Mouse (Mus musculus) cerebellum, postnatal 36 days (tissue): ENCODE results near the gene Dysf.

Source experiments
- DNase-seq, 2 experiments: peaks; one replicate each; pipeline ENCODE4 v3.0.0; 2021 to 2022; ENCODE audit warnings: mixed read lengths in 2 of 2

Dysf gene

GRCm38 (mm10) chr6:84119731-84120530, 111.5 kb downstream of the Dysf start:
- DNase-seq: peak in 1 of 2 experiments; percentile 33

- no peak for DNase-seq
These were observed 116.2 kb downstream of the Dysf start for GRCm38 (mm10) chr6:84124609-84125008.

- no peak for DNase-seq
These were observed 116.7 kb downstream of the Dysf start for GRCm38 (mm10) chr6:84125101-84125500.

- DNase-seq: no peak
These were observed 119.8 kb downstream of the Dysf start for GRCm38 (mm10) chr6:84128229-84128628.

- DNase-seq: no peak
These were observed 122.5 kb downstream of the Dysf start for GRCm38 (mm10) chr6:84130867-84131266.

- no peak for DNase-seq
These were observed 123.1 kb downstream of the Dysf start for GRCm38 (mm10) chr6:84131539-84131938.

- no peak for DNase-seq
These were observed 124.7 kb downstream of the Dysf start for GRCm38 (mm10) chr6:84133053-84133452.

GRCm38 (mm10) chr6:84133996-84134721, 125.8 kb downstream of the Dysf start:
- DNase-seq: peak; percentile 15 to 27

- peak; percentile 80 to 87 for DNase-seq
These were observed 126.5 kb downstream of the Dysf start for GRCm38 (mm10) chr6:84134722-84135394.

- peak; percentile 67 to 69 for DNase-seq
These were observed 127.3 kb downstream of the Dysf start for GRCm38 (mm10) chr6:84135709-84136108.

- DNase-seq: peak; percentile 29 to 30
These were observed 128.0 kb downstream of the Dysf start for GRCm38 (mm10) chr6:84136345-84136744.

- DNase-seq: peak; percentile 81 to 85
These were observed 131.5 kb downstream of the Dysf start for GRCm38 (mm10) chr6:84139932-84140331.

- peak; percentile 13 to 27 for DNase-seq
These were observed 134.1 kb downstream of the Dysf start for GRCm38 (mm10) chr6:84142481-84142880.

GRCm38 (mm10) chr6:84143328-84143727, 134.9 kb downstream of the Dysf start:
- no peak for DNase-seq

GRCm38 (mm10) chr6:84144393-84144792, 136.0 kb downstream of the Dysf start:
- no peak for DNase-seq

GRCm38 (mm10) chr6:84147206-84148004, 139.0 kb downstream of the Dysf start:
- DNase-seq: no peak

GRCm38 (mm10) chr6:84148470-84148869, 140.1 kb downstream of the Dysf start:
- DNase-seq: no peak

- no peak for DNase-seq
These were observed 146.1 kb downstream of the Dysf start for GRCm38 (mm10) chr6:84154508-84154907.

GRCm38 (mm10) chr6:84155765-84156164, 147.4 kb downstream of the Dysf start:
- DNase-seq: no peak

- no peak for DNase-seq
These were observed 148.2 kb downstream of the Dysf start for GRCm38 (mm10) chr6:84156481-84157025.

- no peak for DNase-seq
These were observed 150.7 kb downstream of the Dysf start for GRCm38 (mm10) chr6:84159046-84159445.

- no peak for DNase-seq
These were observed 159.2 kb downstream of the Dysf start for GRCm38 (mm10) chr6:84167612-84168011.
